Mouse (Mus musculus) right cerebral cortex, postnatal 4 days (tissue): ENCODE measurements at regions not wholly inside any gene's neighbourhood (a gene's known extent, or its start where the extent isn't known, plus 50 kb on each side); places are given as distances from the start of the nearest gene placed in this dataset.

Experiments used
- DNase-seq: peaks from one replicate; pipeline ENCODE4 v3.0.0-alpha.2; 2022

GRCm38 (mm10) chr8:128251723-128252122, 106.7 kb upstream of the Nrp1 start:
- DNase-seq, result no peak

DNA sequence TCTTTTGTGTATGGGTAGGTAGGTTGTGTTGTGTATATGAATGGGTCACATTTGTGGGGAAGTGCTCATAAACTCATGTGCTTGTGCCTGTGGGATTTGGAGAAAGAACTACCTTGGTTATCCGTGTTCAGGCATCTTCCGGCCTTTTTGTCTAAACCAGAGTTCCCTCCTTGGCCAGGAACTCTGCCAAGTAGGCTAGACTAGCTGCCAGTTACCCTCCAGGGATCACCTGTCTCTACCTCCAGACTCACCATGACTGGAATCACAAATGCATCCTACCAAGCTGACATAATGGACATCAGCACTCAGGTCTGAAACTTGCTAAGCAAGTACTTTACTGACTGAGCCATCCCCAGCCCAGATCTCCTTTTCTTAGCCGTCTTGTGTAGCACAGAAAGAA, 97.6 kb upstream of the Nrp1 start:
- no peak for DNase-seq

DNA sequence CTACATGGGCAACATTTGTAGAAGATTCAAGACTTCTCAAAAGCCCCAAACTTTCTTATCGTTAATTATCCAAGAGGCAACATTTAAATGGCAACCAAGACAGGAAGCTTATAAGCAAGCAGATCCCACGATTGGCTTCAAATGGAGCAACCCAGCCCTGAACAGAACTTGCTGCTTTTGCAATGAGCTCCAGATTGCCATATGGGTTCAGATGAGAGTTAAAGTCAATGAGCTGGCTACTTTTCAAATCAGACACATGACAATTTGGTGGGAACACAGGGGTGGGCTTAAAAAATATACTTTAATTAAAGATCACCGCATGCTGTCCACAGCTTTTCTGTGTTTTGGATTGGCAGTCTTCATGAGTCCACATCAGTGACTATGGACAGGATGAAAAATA, 97.0 kb upstream of the Nrp1 start:
- no peak for DNase-seq

DNA sequence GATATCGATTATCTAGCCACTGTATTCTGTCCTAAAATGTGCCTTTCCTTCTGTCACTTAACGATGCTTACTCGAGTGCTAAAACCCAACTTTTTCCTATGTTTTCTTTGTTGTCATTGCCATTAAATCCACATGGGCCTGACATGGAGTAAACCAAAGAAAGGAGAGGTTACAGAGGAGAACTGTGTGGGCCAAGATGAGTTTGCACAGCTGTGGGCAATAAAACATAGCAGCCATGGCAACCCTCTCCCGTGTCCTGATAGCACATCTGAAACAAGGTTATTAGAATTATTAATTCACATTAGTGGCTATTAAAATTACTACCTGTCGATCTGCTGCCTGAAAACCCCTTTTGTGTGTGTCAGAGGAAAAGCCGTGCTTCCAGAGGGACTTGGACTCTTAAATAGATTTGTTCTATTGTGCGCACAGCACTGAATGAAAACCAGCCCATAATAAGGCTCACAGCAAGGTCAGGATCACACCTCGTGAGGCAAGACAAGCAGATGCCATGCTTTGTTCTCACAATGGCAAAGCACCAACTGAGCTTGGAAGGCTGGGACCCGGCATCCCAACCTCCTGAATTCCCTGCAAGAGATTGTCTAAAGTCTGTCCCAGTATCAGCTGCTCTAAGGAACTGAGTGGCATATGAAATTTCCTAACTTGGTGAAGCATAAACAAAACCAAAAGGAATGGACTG, 95.0 kb upstream of the Nrp1 start:
- DNase-seq, result no peak

- no peak for DNase-seq
These were observed 91.1 kb upstream of the Nrp1 start for GRCm38 (mm10) chr8:128267261-128267660.

GRCm38 (mm10) chr8:128268010-128268409, 90.4 kb upstream of the Nrp1 start:
- no peak for DNase-seq

DNA sequence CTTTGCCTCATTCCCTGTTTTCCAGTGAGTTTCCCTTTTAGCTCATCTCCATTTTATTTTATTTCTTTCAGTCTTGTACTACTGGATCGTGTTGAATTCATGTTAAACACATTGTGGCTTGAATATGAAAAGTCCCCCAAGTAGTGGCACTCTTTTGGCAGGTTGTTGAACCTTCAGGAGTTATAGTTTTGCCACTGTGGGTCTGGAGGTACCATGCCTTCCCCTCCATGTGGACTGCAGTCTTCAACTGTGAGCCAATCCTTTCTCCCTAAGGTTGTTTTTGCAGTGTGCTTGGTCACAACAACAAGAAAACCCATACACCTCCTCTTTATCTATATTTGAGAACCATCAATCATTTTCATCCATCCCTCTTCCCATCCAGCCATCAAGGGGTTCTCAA, 88.9 kb upstream of the Nrp1 start:
- no peak for DNase-seq

DNA sequence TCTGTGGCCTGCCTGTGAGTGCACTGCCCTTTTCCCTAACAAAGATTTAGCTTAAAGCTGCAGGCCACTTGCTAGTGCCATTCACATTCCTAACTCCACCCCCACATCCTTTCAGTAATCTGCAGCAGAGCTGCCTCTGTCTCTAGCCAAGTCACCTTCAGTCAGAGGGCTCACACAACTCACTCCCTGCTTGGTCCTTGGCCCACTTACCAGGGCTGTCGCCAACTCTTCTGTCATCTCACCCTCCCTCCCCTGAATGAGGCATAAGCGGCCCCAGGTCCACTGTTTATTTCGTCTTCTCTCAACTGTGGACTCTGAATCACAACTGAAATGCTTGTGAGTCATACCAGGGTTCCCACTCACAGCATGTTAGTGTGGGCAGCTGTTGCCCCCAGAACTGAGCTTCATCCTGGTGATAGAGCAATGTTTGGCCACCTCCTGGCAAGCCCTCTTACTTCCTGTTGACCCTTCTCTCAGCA, 85.5 kb upstream of the Nrp1 start:
- DNase-seq, result no peak

DNA sequence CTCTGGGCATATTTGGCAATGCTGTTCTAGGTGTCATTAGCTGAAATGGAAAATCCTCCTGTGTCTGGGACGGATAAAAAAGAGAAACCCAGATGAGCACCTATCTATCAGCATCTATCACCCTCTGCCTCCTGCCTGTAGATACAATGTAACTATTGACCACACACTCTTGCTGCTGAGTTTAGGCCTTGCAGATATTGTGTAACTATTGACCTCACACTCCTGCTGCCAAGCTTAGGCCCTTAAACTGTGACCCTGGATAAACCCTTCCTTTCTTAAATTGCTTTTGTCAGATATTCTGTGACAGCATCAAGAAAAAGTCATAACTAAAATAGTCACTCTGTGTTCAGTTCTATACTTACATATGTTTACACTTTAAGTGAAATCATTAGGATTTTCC, 81.9 kb upstream of the Nrp1 start:
- no peak for DNase-seq

DNA sequence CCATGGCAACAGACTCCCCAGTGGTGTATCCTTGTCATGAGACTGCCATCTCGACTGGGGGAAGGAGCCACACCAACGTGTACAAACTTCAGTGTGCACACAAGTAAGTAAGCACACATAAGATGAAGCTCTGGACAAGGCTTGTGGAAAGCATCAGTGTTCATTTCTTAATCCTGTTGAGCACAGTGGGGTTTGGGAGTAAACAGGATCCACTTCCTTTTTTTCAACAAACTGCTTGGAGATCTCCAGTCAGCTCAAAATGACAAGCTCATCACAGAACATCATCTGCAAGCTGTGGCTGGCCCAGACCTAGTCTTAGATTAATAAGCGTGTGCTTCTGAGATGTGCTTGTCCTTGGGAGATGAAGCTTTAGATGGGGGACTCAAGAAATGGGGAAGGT, 75.6 kb upstream of the Nrp1 start:
- DNase-seq, result no peak

- DNase-seq, result no peak
These were observed 75.0 kb upstream of the Nrp1 start for GRCm38 (mm10) chr8:128283365-128283764.

DNA sequence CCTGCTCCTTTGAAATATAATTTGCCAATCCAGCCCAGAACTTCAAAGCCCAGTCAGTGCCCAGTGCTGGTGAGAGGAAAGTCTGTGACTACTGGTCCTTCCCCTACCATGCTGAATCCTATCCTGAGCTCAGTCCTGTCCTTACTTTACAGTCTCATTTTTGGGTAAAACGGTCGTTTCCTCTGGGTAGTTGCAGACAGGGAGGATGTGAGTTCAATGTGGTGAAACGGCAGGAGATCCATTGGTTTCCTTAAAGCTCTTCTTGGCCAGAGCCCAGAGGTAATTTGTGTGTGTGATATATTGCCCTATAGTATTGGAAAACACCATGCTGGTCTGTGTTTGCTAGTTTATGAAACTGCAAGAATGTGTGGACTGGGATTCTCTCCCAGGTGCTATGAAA, 73.6 kb upstream of the Nrp1 start:
- DNase-seq, result no peak

- no peak for DNase-seq
These were observed 68.3 kb upstream of the Nrp1 start for GRCm38 (mm10) chr8:128290076-128290475.

DNA sequence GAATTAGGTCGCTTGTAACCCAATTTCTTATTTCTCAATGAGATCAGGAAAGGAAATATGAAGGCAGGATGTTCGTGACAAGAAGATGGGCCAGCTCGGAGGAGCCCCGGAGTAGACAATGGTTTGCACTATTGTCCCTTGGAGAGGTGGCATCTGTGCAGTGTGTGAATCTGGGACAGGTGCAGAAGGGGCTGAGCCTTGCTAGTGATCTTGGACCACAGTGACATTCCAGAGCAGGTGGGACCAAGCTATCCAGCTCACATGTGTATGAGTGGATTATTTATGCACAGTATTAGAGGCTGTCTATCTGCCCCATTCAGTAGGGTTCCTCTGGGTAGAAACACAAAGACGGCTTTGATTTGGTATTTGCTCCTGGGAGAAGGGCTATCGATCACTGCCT, 66.0 kb upstream of the Nrp1 start:
- DNase-seq, result no peak

DNA sequence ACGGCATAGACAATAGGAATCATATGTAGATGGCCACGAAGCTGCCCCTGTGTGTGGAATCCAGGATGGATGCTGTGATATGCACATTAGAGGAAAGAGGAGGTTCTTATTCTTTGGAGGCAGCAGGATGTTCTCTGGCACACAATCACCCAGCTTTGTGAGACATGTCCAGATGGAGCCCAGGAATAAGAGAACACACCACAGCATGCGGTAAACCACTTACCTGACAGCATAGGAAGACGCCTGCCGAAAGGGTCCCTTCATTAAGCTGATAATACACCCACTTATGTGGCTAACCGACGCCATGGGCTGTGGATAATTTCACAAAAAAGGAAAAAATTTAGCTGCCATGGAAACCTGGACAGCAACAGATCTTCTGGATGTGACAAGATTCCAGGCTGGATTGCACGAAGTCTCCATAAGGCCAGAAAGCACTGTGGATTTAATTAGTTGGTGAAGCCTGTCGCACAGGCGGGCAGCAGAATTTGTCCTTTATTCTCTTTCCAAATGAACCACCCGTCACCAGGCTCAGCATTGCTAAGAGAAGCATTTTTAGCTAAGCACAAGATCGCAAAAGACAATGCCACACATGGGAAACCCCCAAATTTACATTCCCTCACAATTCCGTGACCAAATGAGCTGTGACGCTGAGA, 61.5 kb upstream of the Nrp1 start:
- peak; percentile 16 for DNase-seq

GRCm38 (mm10) chr8:128302322-128302721, 56.1 kb upstream of the Nrp1 start:
- DNase-seq, result no peak
